Mouse (Mus musculus) urinary bladder, postnatal 36 days (tissue): ENCODE measurements around the gene Agap3.

Source experiments
- DNase-seq, 2 experiments: peaks; one replicate each; pipeline ENCODE4 v3.0.0; 2022; ENCODE audit warnings: low spot score in 2 of 2, mixed read lengths in 1 of 2

Agap3 gene

DNA sequence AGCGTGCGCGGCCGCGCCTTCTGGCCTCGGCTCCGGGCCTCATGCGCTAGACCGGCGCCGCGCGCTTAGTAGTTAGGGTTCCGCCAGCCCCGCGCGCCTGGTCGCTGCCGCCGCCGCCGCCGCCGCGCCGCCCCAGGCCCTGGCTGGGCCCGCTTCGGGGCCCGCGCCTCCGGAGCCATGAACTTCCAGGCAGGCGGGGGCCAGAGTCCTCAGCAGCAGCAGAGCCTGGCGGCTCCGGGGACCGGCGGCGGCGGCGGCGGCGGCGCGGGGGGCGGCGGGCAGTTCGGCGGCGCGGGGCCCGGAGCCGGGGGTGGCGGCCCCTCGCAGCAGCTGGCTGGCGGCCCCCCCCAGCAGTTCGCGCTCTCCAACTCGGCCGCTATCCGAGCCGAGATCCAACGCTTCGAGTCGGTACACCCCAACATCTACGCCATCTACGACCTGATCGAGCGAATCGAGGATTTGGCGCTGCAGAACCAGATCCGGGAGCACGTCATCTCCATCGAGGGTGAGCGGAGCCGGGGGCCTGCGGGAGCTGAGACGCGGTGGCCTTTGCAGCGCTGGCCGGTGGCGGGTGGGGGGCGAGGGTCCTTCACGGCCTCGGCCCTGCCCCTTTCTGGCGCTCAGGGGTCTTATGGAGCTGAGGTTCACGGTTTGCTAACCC, at the start of gene Agap3:
TSS of gene Agap3 (plus strand) at position 148 of the 661 bp plus-strand sequence.
- no peak for DNase-seq

DNA sequence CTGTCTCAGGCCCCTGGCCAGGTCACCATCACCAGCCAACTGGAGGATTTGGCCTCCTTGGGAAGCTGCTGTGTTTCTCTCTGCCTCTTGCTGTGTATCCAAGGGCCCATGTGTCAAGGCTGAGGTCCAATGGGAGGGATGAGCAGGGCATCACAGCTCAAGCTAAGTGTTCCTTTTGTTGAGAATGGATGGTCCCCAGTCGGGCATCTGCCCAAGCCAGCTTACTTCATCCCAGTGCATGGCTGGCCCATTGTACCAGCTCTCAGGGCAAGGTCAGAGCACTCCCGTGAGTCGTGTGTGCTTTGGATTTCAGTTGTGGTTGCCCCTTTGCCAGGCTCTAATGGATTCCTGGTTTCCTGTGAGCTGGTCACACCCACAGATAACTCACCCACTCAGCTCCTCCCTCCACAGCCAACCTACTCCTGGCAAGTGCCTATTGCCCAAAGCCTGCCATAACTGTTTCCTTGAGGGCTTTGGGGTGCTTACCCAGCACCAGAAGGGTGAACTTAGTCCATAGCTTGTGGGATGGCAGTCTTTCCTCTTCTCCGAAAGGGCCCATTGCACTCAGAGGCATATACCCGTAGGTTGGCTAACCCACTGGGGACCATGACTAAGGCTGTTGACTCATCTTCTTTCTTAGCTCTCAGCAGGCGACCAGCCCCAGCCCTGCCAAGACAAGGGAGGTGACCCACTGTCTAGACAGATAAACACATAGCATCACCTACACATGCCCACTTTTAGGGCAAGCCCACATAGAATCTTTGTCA, 47.2 kb upstream of the Agap3 start:
- no peak for DNase-seq

DNA sequence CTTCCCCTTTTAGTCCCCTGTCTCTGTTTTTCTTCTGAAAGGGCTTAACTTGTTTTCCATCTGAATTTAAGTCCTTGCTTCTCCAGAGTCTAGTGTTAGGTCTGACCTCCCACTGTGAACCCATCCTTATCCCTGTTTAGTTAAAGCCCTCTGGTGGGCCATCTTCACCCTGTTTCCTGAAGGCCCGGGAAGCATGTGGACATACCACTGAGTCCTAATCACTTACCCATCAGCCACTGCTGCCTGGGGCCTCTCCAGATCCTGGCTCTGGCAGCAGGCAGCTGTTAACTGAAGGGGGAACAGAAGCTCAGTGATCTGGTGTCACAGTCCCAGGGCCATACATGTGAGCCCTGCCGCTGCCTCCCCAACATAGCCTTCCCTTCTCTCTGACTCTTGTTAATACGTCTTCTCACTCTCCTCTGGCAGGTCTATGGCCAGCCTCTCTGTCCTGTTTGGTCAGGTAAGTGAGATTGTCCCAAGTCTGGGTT, 46.5 kb upstream of the Agap3 start:
- no peak for DNase-seq

DNA sequence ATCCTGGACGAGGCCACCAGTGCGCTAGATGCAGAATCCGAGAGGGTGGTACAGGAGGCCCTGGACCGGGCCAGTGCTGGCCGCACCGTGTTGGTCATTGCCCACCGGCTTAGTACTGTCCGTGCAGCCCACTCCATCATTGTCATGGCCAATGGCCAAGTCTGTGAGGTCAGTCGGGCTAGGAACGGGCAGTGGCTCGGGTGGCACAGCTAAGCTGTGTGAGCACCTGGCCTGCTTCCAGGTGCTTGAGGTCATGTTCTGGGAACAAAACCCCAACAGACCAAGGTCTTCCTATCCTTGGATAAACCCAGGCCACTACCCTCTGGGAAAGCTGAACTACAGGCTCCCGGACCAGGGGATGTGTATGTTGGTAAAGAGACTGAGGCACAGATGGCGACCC, 43.3 kb upstream of the Agap3 start:
- no peak for DNase-seq

DNA sequence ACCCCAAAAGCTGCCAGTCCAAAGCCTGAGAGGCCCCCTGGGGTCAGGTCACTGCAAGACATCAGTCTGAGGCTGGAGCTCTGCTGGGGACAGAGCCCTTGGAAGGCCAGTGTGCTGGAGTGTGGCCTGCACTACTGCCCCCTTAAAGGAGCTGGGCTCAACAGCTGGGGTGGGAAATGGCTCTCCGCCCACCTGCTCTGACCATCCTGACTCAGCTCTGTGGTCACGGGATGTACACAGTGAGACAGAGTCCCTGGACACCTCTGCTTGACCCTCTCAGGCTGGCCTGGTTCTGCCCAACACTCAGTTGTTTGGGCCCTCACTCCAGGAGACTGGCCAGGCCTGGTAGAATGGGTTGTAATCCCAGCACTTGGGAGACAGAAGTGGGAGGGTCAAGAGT, 42.5 kb upstream of the Agap3 start:
- DNase-seq: no peak

DNA sequence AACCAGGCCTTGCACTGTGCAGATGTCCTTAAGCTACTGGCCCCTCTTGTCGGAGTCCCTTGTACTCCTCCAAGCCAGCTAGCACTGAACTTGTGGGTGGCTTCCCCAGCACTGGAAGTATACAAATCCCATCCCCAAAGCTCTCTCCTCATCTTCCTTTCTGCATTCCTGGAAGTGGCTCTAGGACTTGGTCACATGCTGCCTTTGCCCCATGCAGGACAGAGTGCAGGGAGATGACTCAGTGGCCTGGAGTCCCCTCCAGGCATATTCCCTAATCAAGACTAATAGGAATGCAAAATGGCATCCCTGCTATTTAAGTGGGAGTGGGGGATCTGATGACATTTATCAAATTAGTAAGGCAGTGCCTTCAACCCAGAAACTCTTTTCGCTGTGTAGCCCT, 39.9 kb upstream of the Agap3 start:
- DNase-seq: no peak

DNA sequence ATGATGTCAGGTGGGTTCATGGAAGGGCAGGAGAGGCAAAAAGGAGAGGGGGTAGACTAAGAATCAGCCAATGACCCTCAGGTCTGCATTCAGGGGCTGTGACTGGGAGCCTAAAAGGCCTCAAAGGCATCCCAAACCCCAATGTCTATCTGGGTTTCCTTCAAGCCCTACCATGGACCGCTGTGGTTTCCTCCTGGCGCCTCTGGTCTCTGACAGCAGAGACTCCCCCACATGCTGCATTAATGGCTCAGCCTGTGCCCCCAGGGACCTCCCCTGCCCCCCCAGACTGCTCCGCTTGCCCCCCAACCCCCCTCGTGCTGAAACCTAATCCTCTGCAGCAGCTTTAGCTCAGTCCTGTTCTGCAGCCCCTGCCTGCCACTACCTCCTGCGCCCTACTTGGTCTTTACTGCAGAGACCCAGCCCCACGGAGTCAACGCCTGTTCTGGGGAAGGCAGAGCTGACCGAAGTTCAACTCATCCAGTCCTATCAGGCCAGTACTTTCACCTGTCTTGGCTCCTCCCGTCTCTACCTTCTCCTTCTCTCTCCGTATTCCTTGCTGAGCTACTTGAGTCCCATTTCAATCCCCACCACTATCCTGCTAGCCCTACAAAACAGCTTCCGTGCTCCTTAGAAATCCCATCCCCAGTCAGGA, 38.8 kb upstream of the Agap3 start, which contains the start of gene Asic3:
TSS of gene Asic3 (plus strand) at position 351 of the 652 bp plus-strand sequence.
- no peak for DNase-seq

DNA sequence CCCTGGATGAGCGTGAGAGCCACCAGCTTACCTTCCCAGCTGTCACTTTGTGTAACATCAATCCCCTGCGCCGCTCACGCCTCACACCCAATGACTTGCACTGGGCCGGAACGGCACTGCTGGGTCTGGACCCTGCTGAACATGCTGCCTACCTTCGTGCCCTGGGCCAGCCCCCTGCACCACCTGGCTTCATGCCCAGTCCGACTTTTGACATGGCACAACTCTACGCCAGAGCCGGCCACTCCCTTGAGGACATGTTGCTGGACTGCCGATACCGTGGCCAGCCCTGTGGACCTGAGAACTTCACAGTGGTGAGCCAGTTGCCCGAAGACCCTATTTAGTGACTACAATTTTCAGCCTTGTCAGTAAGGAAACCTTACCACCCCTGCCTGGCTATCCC, 38.0 kb upstream of the Agap3 start:
- no peak for DNase-seq

DNA sequence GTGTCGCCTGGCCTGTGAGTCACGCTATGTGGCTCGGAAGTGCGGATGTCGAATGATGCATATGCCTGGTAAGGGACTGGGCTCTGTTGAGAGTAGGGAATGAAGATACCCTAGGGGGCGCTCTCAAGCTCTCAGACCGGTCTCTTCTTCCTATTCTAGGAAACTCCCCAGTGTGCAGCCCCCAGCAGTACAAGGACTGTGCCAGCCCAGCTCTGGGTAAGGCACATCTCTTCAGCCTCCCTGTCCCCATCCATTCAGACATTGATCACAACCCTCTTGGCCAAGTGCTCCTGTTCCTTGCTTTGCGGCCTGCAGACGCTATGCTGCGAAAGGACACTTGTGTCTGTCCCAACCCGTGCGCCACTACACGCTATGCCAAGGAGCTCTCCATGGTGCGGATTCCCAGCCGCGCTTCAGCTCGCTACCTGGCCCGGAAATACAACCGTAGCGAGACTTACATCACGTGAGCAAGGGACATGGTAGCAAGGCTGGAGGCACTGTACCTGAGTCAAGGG, 35.7 kb upstream of the Agap3 start:
- DNase-seq: peak; percentile 38 to 43

DNA sequence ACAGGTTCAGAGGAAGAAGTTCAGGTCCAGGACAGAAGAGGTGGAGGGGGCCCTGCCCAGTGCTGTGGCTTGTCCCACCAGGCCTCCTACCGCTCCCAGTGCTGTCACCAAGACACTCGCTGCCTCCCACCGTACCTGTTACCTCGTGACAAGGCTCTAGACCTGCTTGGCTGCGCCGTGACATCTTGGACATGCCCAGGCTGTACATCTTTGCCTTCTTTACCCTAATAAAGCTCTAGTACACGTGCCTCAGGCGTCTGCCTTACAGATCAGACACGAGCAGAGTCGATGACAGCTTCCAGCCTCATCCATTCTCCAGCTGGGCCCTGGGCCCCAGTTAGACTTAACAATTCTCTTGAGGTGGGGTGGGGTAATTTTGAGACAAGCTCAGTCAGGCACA, 34.4 kb upstream of the Agap3 start:
- DNase-seq: no peak

DNA sequence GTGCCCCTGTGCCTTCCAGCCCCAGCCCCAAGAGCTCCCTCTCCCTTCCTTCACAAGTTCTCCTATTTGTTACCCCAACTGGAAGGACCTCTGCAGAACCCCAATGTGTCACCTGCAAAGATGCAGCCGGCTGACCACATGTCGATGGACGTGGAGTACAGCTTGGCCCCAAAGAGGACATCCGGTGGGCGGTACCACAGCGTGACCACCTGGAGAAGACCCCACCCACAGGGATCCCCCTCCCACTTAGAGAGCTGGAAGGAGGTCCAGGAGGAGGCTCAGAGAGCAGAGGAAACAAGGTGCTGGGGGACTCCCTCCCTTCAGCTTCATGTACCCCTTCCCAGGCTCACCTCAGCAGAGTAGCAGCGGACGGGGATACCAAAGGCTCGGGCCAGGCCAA, 31.6 kb upstream of the Agap3 start:
- no peak for DNase-seq

DNA sequence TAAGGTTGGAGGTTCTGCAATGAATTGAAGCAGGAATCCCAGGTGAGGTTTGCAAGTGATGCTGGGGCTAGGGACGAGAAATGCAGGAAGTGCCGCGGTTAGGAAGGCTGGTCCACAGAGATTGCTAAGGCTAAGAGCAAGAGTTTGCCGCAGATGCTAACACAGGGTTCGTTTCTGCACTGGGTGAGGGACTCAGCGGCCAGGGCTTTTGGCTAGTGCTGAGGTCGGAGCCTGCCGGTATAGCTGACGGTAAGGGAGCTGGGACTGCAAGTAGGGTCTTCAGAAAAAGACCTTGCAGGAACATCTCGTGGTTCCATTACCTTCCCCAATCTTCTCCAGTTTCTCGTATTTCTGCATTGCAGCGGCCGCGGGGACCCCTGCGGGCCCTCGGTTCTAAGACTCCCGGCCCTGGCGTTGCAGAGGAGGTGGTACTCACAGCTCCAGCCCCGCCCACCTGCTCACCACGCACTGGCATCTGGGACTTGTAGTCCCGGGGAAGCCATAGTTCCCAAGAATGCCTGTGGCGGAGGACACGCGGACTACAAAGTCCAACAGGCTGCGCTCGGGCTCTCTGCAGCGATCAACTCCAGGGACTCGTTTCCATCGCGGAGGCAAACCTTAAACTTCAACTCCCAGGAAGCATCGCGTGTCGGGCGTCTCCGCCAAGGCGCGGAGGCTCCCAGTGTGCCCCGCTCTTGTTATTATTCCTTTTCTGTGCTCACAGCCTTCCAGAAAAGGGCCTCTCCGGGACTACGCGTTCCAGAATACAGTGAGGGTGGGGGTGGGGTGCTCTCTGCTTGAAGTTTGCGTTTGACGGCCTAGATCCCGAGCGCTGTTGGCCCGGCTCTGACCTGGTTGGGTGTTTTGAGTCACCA, 28.6 kb upstream of the Agap3 start, which contains the start of the genes Cdk5 and Slc4a2:
TSS of gene Cdk5 (minus strand) at position 402 of the 875 bp plus-strand sequence.
TSS of gene Slc4a2 (plus strand) at position 709 of the 875 bp plus-strand sequence.
- DNase-seq: peak; percentile 96 to 99

DNA sequence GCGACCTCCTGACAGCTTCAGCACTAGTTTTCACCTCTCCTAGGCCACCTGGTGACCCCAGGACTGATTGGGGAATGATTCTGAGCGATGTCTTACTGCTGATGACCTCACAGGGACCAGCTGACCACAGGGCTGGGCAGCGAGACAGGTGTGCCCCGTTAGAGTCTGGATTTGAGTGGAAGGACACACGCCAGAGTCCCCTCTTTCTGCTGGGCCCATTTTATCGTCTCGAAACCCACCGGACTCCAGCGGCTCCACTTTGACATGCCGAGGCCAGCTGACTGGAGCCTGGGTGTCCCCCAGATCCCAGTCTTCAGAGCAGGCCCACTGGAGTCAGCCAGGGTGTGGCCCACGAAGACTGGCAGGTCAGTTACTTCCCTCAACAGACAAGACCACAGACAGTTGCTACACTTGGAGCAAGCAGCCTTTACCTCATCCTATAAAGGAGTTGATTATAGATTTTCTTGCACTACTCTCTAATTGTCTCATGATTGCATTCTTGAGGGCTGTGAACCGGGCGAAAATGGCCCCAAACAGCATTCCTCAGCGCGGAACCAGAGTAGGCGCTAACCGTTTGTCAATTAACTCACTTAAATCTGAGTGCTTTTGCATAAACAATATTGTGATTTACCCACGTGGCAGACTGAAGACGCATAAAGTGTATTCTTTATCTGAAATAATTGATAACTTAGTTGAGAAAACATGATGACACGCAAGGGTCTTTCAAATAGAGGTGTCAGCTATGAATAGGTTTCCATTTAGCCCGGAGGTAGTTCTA, 27.8 kb upstream of the Agap3 start:
- no peak for DNase-seq

DNA sequence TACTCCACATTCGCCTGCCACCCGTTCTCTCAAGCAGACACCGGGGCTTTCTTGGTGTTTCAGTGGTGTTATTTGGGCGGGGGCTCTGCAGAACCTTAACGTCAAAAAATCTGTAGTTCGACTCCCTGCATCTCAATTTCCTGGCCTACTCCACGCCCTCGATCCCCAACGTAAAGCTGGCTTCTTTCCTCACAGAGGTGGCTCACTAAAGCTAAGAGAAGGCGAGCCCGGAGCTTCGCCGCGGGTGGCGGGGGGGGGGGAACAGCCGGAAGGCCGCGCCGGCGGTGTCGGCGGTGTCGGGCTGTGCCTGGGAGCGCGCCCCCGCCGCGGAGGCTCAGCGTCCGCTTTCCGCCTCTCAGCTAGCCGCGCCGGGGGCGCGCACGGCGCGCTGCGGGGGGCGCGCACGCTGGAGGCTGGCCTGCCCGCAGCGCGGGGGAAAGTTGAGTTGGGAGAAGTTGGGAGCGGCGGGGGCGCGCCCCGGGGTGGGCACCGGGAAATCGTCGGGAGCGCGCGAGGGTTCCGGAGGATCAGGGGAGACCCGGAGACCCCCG, 27.0 kb upstream of the Agap3 start:
- peak; percentile 77 to 84 for DNase-seq

DNA sequence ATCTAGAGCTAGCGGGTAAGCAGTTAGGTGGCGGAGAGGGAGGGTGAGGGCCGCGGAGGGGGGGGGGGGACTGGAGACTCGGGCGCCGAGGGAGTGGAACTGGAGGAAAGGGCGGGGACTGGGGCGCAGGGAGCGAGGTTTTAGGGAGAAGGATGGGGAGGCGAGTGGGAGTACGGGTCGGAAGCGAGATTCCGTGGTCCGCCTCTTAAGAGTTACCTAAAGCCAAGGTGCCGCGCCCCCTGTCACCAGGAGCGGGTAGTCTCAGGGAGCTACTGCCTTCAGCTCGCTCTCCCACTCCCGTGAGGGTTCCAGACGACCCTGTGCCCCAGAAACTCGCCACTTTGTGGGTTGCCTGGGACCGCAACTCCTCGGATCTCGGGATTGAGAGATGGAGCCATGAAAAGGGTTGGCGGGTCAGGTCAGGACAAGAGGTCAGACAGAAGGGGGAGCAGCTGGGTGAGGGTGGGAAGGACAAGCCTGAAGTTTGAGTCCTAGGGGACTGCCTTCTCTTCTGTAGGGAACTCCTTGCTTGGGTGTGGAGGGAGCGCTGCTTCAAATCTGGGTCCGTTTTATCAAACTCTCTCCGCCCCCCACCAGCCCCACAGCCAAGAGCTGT, 26.4 kb upstream of the Agap3 start:
- no peak for DNase-seq

DNA sequence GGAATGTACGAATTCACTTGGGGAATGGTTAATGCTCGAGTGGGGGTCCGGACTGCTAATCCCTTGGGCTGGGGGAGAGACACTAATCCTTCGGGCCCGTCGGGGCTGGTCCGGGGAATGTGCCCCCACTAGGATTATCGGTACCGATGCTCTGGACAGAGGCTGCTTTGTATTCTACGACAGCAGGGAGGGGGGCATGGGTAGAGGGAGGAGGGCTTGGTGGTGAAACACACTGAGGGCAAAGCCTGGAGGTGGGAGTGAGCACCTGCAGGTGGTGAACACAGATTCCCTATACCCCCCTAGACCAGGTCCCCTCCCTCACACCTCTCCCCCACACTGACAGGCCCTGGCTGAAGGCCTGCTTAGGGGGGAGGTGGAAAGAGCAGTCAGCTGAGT, 25.9 kb upstream of the Agap3 start:
- no peak for DNase-seq

DNA sequence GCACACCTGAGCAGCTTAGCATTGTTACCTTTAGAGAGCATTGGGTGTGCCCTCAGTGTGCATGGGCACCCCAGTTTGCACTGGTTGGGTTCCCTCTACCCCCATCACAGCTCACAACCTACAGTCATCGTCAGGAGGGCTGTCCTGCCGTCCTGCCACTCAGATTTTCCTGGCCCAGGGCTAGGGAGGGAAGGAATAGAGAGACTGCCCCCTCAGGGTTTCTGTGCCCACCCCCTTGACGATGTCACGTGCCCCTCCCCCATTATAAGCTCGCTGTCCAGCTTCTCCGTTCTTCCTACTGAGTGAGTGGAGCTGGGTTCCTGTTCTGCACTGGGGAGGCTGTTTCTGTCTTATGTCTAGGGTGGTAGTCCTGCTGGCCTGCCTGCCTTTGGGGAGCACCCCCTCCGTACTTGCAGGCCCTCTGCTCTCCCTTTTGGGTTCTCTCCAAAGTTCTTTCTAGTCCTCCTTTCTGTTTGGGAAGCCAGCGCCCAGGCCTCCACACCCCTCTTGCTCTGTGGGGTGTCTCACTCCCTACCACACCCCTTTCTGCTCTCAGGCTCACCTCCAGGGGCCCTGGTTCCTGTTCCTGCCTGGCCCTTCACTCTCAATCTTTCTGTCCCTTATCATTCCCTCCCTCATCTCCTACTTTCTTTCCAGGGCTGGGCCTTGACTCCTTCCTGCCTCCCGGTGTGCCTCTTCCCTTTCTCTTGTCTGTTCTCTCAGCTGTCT, 25.3 kb upstream of the Agap3 start:
- DNase-seq: no peak

DNA sequence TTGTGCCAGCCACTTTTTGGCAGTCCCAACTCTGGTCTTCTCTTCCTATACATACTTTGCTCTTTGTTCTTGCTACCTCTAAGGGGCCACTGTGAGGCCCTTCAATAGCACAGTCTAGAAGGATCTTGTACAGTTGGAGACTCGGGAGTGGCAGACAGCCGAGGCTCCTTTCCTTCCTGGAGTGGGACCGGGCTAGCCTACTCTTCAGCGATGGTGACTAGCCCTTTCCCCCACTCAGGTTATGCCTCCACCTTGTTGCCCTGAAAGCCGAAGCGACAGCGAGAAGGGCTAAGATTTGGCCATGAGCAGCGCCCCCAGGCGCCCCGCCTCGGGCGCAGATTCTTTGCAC, 24.7 kb upstream of the Agap3 start:
- no peak for DNase-seq

DNA sequence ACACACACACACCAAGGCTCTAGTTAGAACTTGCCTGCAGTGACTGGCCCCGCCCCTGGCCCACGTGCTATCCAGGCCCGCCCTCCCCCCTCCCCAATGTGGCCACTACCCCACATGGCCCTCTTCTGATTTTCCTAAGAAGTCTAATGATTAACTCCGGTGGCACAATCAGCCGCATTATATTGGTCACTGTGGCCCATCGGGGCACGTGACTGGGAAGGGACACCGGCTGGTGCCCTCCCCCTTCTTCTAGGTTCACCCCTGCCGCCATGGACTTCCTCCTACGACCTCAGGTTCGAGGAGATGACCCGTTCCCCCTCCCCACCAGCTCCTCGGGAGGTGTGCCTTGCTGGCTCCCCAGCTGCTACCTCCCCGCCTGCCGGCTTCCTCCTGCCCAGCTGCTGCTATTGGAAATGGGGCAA, 24.0 kb upstream of the Agap3 start:
- no peak for DNase-seq
